Mouse (Mus musculus): ENCODE results near the gene Tspan18. TPM values are rescaled to one million over a fixed set of nuclear protein-coding genes. Genes with fewer than 3 reads are reported as not detected.

The Tspan18 gene
- total and polyA plus RNA-seq, 2 experiments: 0.55 to 2.4 TPM

GRCm38 (mm10) chr2:93285842-93286241 lies 48.5 kb downstream of the Tspan18 start:
- no peaks in the 10 kb centered on the region for H3K36me3 ChIP-seq (ENCODE audit: control insufficient read depth, insufficient read depth, low read length)
- TF ChIP-seq CTCF (IDR thresholded peaks at IDR 0.05; ENCODE audit: low read depth, low read length) (no peak), POLR2A (IDR thresholded peaks at IDR 0.05; ENCODE audit: extremely low read depth, insufficient read depth, low read length) (no peak)
- no peaks in the 10 kb centered on the region for H3K79me2 ChIP-seq (ENCODE audit: control insufficient read depth, insufficient read depth, low read length)
- 84% methylated on average over 8 of the region's 8 CpGs for WGBS
- no peak overlapping the region for H3K9ac ChIP-seq (ENCODE audit: low read depth, low read length)
- no peak for DNase-seq (ENCODE audit: extremely low read depth, low read depth, low spot score)
- no peak overlapping the region for H3K4me3 ChIP-seq (ENCODE audit: insufficient read depth, low read depth, low read length)
- H3K4me1 ChIP-seq (ENCODE audit: control insufficient read depth, insufficient read depth, low read length): no peaks in the 10 kb centered on the region
- no peak overlapping the region for H3K27ac ChIP-seq (replicated peaks; ENCODE audit: insufficient read depth, low read depth, low read length)
- H3K27me3 ChIP-seq (ENCODE audit: control insufficient read depth, insufficient read depth, low read length): no peaks in the 10 kb centered on the region

- no peak for DNase-seq (ENCODE audit: extremely low read depth, low read depth, low spot score)
- no peak overlapping the region for H3K27ac ChIP-seq (replicated peaks; ENCODE audit: insufficient read depth, low read depth, low read length)
- no peak overlapping the region for H3K9ac ChIP-seq (ENCODE audit: low read depth, low read length)
- H3K4me3 ChIP-seq (ENCODE audit: insufficient read depth, low read depth, low read length): no peak overlapping the region
- H3K79me2 ChIP-seq (ENCODE audit: control insufficient read depth, insufficient read depth, low read length): no peaks in the 10 kb centered on the region
- no peaks in the 10 kb centered on the region for H3K4me1 ChIP-seq (ENCODE audit: control insufficient read depth, insufficient read depth, low read length)
- no peaks in the 10 kb centered on the region for H3K36me3 ChIP-seq (ENCODE audit: control insufficient read depth, insufficient read depth, low read length)
- 73% methylated on average over 2 of the region's 2 CpGs for WGBS
- TF ChIP-seq POLR2A (IDR thresholded peaks at IDR 0.05; ENCODE audit: extremely low read depth, insufficient read depth, low read length) (no peak), CTCF (IDR thresholded peaks at IDR 0.05; ENCODE audit: low read depth, low read length) (no peak)
- no peaks in the 10 kb centered on the region for H3K27me3 ChIP-seq (ENCODE audit: control insufficient read depth, insufficient read depth, low read length)
These were observed 49.7 kb downstream of the Tspan18 start for GRCm38 (mm10) chr2:93284625-93285024.

- no peaks in the 10 kb centered on the region for H3K4me1 ChIP-seq (ENCODE audit: control insufficient read depth, insufficient read depth, low read length)
- WGBS: 75% methylated on average over 7 of the region's 7 CpGs
- H3K27me3 ChIP-seq (ENCODE audit: control insufficient read depth, insufficient read depth, low read length): no peaks in the 10 kb centered on the region
- DNase-seq (ENCODE audit: extremely low read depth, low read depth, low spot score): no peak
- no peaks in the 10 kb centered on the region for H3K79me2 ChIP-seq (ENCODE audit: control insufficient read depth, insufficient read depth, low read length)
- H3K27ac ChIP-seq (replicated peaks; ENCODE audit: insufficient read depth, low read depth, low read length): no peak overlapping the region
- no peaks in the 10 kb centered on the region for H3K36me3 ChIP-seq (ENCODE audit: control insufficient read depth, insufficient read depth, low read length)
- no peak overlapping the region for H3K9ac ChIP-seq (ENCODE audit: low read depth, low read length)
- TF ChIP-seq CTCF (IDR thresholded peaks at IDR 0.05; ENCODE audit: low read depth, low read length) (no peak), POLR2A (IDR thresholded peaks at IDR 0.05; ENCODE audit: extremely low read depth, insufficient read depth, low read length) (no peak)
- no peak overlapping the region for H3K4me3 ChIP-seq (ENCODE audit: insufficient read depth, low read depth, low read length)
These were observed 50.6 kb downstream of the Tspan18 start for GRCm38 (mm10) chr2:93283481-93284293.

GRCm38 (mm10) chr2:93282636-93283035 lies 51.7 kb downstream of the Tspan18 start:
- no peak overlapping the region for H3K4me3 ChIP-seq (ENCODE audit: insufficient read depth, low read depth, low read length)
- WGBS: 73% methylated on average over 4 of the region's 4 CpGs
- H3K27ac ChIP-seq (replicated peaks; ENCODE audit: insufficient read depth, low read depth, low read length): no peak overlapping the region
- no peak overlapping the region for H3K9ac ChIP-seq (ENCODE audit: low read depth, low read length)
- no peaks in the 10 kb centered on the region for H3K4me1 ChIP-seq (ENCODE audit: control insufficient read depth, insufficient read depth, low read length)
- no peaks in the 10 kb centered on the region for H3K79me2 ChIP-seq (ENCODE audit: control insufficient read depth, insufficient read depth, low read length)
- DNase-seq (ENCODE audit: extremely low read depth, low read depth, low spot score): no peak
- TF ChIP-seq CTCF (IDR thresholded peaks at IDR 0.05; ENCODE audit: low read depth, low read length) (no peak), POLR2A (IDR thresholded peaks at IDR 0.05; ENCODE audit: extremely low read depth, insufficient read depth, low read length) (no peak)
- no peaks in the 10 kb centered on the region for H3K27me3 ChIP-seq (ENCODE audit: control insufficient read depth, insufficient read depth, low read length)
- H3K36me3 ChIP-seq (ENCODE audit: control insufficient read depth, insufficient read depth, low read length): no peaks in the 10 kb centered on the region

GRCm38 (mm10) chr2:93281466-93281865 lies 52.8 kb downstream of the Tspan18 start:
- Histone ChIP-seq H3K79me2 (ENCODE audit: control insufficient read depth, insufficient read depth, low read length) (no peaks in the 10 kb centered on the region), H3K4me3 (ENCODE audit: insufficient read depth, low read depth, low read length) (no peak overlapping the region), H3K27ac (replicated peaks; ENCODE audit: insufficient read depth, low read depth, low read length) (no peak overlapping the region), H3K9ac (ENCODE audit: low read depth, low read length) (no peak overlapping the region), H3K36me3 (ENCODE audit: control insufficient read depth, insufficient read depth, low read length) (no peaks in the 10 kb centered on the region), H3K27me3 (ENCODE audit: control insufficient read depth, insufficient read depth, low read length) (no peaks in the 10 kb centered on the region), H3K4me1 (ENCODE audit: control insufficient read depth, insufficient read depth, low read length) (no peaks in the 10 kb centered on the region)
- DNase-seq (ENCODE audit: extremely low read depth, low read depth, low spot score): no peak
- 85% methylated on average over 6 of the region's 6 CpGs for WGBS
- no peak for TF ChIP-seq CTCF (IDR thresholded peaks at IDR 0.05; ENCODE audit: low read depth, low read length)
- no peak for TF ChIP-seq POLR2A (IDR thresholded peaks at IDR 0.05; ENCODE audit: extremely low read depth, insufficient read depth, low read length)

GRCm38 (mm10) chr2:93280117-93280620 lies 54.1 kb downstream of the Tspan18 start:
- H3K27me3 ChIP-seq (ENCODE audit: control insufficient read depth, insufficient read depth, low read length): no peaks in the 10 kb centered on the region
- H3K36me3 ChIP-seq (ENCODE audit: control insufficient read depth, insufficient read depth, low read length): no peaks in the 10 kb centered on the region
- 94% methylated on average over 2 of the region's 2 CpGs for WGBS
- TF ChIP-seq CTCF (IDR thresholded peaks at IDR 0.05; ENCODE audit: low read depth, low read length): no peak
- no peak overlapping the region for H3K9ac ChIP-seq (ENCODE audit: low read depth, low read length)
- DNase-seq (ENCODE audit: extremely low read depth, low read depth, low spot score): no peak
- H3K79me2 ChIP-seq (ENCODE audit: control insufficient read depth, insufficient read depth, low read length): no peaks in the 10 kb centered on the region
- H3K4me3 ChIP-seq (ENCODE audit: insufficient read depth, low read depth, low read length): no peak overlapping the region
- H3K27ac ChIP-seq (replicated peaks; ENCODE audit: insufficient read depth, low read depth, low read length): no peak overlapping the region
- H3K4me1 ChIP-seq (ENCODE audit: control insufficient read depth, insufficient read depth, low read length): no peaks in the 10 kb centered on the region

Data from liver, adult 2 months (tissue).